8 mouse cellular contexts compared by ENCODE assay signal in the genomic region with DNA sequence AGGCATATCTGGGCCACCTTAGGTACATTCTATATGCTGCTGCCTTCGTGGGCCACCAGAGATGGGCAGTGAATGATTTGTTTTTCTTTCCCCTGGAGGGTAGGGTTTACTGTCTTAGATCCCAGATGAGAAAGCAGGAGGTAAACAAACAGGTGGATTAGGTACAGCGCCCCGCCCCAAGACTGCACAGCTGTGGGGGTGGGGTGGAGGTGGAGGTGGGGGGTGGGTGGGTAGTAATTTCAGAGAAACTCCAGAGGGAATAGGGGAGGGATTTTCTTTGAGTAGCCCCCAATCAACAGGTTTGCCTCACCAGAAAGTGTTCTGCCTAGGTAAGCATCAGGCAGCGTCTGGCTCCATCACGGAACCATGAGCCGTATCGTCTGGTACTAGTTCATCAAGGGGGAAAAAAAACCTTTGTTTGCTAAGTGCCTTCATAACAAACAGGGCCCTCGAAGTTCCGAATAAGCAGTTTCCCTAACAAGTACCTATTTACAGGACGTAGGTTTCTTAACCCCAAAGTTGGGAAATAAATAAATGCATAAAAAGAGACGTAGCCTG. TPM values are rescaled to one million over a fixed set of nuclear protein-coding genes. Genes with fewer than 3 reads are reported as not detected.
DNase-seq lines count a peak whose midpoint lies in the region; ATAC-seq lines count a peak whose summit lies in the region.

No protein-coding gene starts in this region.

- H3K9ac ChIP-seq in limb, embryonic 15.5 days = no peak overlapping the region

- H3K27me3 ChIP-seq in limb, embryonic 15.5 days = peaks cover 14% of the 10 kb centered on the region

- no peak overlapping the region for H3K27ac ChIP-seq in limb, embryonic 15.5 days

- no peaks in the 10 kb centered on the region for H3K36me3 ChIP-seq in limb, embryonic 15.5 days

- ATAC-seq in CD4-positive, CD25-positive, alpha-beta regulatory T cell, adult 4 months = no peak
- ATAC-seq in limb, embryonic 15.5 days (ENCODE audit: insufficient number of reproducible peaks, low FRiP score, low TSS enrichment, low read depth) = no peak
- no peak for ATAC-seq in erythroblast, adult 5-6 weeks (replicated peaks; ENCODE audit: low FRiP score, poor library complexity, severe bottlenecking)

- H3K4me3 ChIP-seq in limb, embryonic 15.5 days = peak overlapping the region; percentile 72

- DNase-seq in CD4-positive, CD25-positive, alpha-beta regulatory T cell, adult 2 months (ENCODE audit: low read depth, low spot score) = peak; percentile 53
- DNase-seq in thymus, postnatal 14 days = peak; percentile 22
- no peak for DNase-seq in thymus, adult 18-20 months
- DNase-seq in adrenal gland, postnatal 10 days = no peak
- DNase-seq in retina, embryonic 14.5 days (ENCODE audit: low spot score) = no peak

- peaks cover 14% of the 10 kb centered on the region for H3K4me1 ChIP-seq in limb, embryonic 15.5 days

- peak overlapping the region; percentile 96 for H3K4me2 ChIP-seq in limb, embryonic 15.5 days

- WGBS in limb, embryonic 15.5 days = 10% methylated on average over 11 of the region's 11 CpGs

- H3K9me3 ChIP-seq in limb, embryonic 15.5 days = no peaks in the 10 kb centered on the region

RNA-seq across cellular contexts. Expression of a gene that starts 1.1 kb away (rescaled TPM):
- polyA plus RNA-seq in CD4-positive, CD25-positive, alpha-beta regulatory T cell, adult 4 months (2017; shearing (Covaris generic)) = 10 to 100 TPM; 63.1 to 79.2 TPM
- polyA plus RNA-seq in limb, embryonic 15.5 days (2015; fragmentation: Nextera tagmentation; extraction: Ambion mirVana) = 5.1 and 7.5 TPM in 2 replicates
- 8.2 and 20.0 TPM in 2 replicates for total RNA-seq in erythroblast, adult 5-6 weeks (2015; ENCODE audit: low replicate concordance)
- total RNA-seq in erythroblast, adult 5-6 weeks (2017; ENCODE audit: low replicate concordance) = 4.6 and 7.8 TPM in 2 replicates
- 10 to 100 TPM; 26.1 to 38.4 TPM for total RNA-seq in adrenal gland, postnatal 10 days (2021)

Comparison
In these comparisons a context has a peak if more than half of its experiments do, and no peak if none do; other contexts are left out.
1. DNase-seq: peak in CD4-positive, CD25-positive, alpha-beta regulatory T cell, adult 2 months (single experiment) and thymus, postnatal 14 days (single experiment); none in thymus, adult 18-20 months (0 of 2), adrenal gland, postnatal 10 days (single experiment) and retina, embryonic 14.5 days (single experiment).